Mouse (Mus musculus) brain, embryonic 14.5 days (tissue): ENCODE measurements around the gene Vmn1r122. TPM values are rescaled to one million over a fixed set of nuclear protein-coding genes. Genes with fewer than 3 reads are reported as not detected.
"Not testable (repeated sequence)": the region's sequence is repeated elsewhere in the genome, so short reads cannot be mapped to it uniquely, and the experiment has no call there.

Experiments
- DNase-seq: peaks from one replicate; pipeline ENCODE4 v3.0.0-alpha.2; 2011; ENCODE audit warnings: low read depth
- polyA plus RNA-seq: library from polyadenylated mRNA; depleted of rRNA; stranded (reverse); fragments of >200 nt; gene quantifications from 2 replicates; pipeline ENCODE4 v1.2.3, GENCODE M21; 2012; rRNA removed

Vmn1r122 gene
- polyA plus RNA-seq: not detected in 2 replicates

- not testable (repeated sequence) for DNase-seq
Measured at GRCm38 (mm10) chr7:21134028-21134427, at the start of gene Vmn1r122. Vmn1r122 (minus strand) TSS chr7:21134128.

- not testable (repeated sequence) for DNase-seq
Measured at GRCm38 (mm10) chr7:21161885-21162284, 28.0 kb upstream of the Vmn1r122 start, which contains the start of gene Vmn1r123. Vmn1r123 (plus strand) TSS chr7:21162185.

- DNase-seq: not testable (repeated sequence)
Measured at GRCm38 (mm10) chr7:21098413-21098812, 35.5 kb downstream of the Vmn1r122 start, which contains the start of gene Vmn1r121. Vmn1r121 (minus strand) TSS chr7:21098513.

Other genes with a start within 250 kb of the Vmn1r122 start
- not detected in 2 replicates for gene Vmn1r118, start 221.8 kb downstream of the Vmn1r122 start, polyA plus RNA-seq
- gene Vmn1r119, start 121.7 kb downstream of the Vmn1r122 start, polyA plus RNA-seq: not detected in 2 replicates
- gene Vmn1r120, start 80.3 kb downstream of the Vmn1r122 start, polyA plus RNA-seq: not detected in 2 replicates
- not detected in 2 replicates for gene Vmn1r121, start 35.6 kb downstream of the Vmn1r122 start, polyA plus RNA-seq
- gene Vmn1r123, start 28.1 kb upstream of the Vmn1r122 start, polyA plus RNA-seq: not detected in 2 replicates
- not detected in 2 replicates for gene Gm5157, start 56.3 kb upstream of the Vmn1r122 start, polyA plus RNA-seq
- not detected in 2 replicates for gene Vmn1r124, start 126.5 kb upstream of the Vmn1r122 start, polyA plus RNA-seq
- not detected in 2 replicates for gene Vmn1r125, start 138.1 kb upstream of the Vmn1r122 start, polyA plus RNA-seq
- gene Vmn1r126, start 167.3 kb upstream of the Vmn1r122 start, polyA plus RNA-seq: not detected in 2 replicates
- not detected in 2 replicates for gene Vmn1r127, start 185.7 kb upstream of the Vmn1r122 start, polyA plus RNA-seq
- not detected in 2 replicates for gene Vmn1r128, start 215.2 kb upstream of the Vmn1r122 start, polyA plus RNA-seq
- not detected in 2 replicates for gene Vmn1r129, start 227.2 kb upstream of the Vmn1r122 start, polyA plus RNA-seq